Mouse (Mus musculus) frontal cortex, postnatal 36 days (tissue): ENCODE measurements at regions not wholly inside any gene's neighbourhood (a gene's known extent, or its start where the extent isn't known, plus 50 kb on each side); places are given as distances from the start of the nearest gene placed in this dataset.

Source experiments
- DNase-seq, 2 experiments: peaks; one replicate each; pipeline ENCODE4 v3.0.0; 2022; ENCODE audit warnings: low spot score in 2 of 2

DNA sequence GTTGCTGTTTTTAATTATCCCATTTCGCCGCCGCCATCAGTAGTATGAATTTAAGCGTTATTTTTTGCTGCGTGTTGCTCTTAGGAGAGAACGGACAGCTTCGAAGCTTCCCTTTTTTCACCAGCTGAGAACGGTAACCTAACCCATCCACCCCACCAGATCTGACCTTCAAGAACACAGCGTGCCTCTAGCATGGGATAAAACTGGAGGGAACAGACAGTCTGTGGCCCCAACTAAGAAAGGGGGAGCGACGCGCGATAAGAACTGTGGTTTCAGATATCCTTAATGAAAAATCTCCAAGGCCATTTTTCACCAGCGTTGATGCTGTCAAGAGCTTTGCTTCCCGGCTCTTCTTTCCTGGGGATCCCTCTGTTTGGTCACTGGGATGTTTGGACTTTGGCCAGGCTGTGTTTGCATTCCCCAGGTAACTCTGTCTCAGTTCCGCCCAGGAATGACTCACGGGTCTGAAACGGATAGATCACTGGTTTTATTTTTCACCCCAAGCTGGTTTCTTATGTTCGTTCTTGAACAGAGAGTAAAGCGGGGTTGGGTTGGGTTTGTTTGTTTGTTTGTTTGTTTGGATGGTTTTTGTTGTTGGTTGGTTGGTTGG, 184.1 kb upstream of the Fn1 start:
- no peak for DNase-seq

GRCm38 (mm10) chr1:71830379-71830778, 177.4 kb upstream of the Fn1 start:
- DNase-seq, result no peak

DNA sequence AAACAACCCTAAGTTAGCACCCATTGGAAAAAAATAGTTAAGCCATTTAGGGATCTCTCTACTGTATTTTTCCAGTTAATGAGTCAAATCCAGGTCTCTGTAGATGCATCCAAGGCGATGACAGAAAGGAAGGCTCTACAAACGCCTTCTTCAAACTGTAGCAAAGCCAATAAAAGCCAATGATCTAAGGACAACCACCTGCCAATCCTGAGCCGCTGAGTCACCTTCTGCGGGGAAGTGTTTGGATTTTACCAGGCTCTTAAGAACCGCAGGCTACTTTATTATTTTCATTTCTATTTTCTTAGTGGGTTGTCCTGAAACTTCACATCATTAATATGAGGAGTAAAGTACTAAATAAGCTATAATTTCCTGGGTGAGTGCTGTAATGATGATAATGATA, 171.4 kb upstream of the Fn1 start:
- DNase-seq, result no peak

- DNase-seq, result no peak
Measured at GRCm38 (mm10) chr1:71822123-71822522, 169.1 kb upstream of the Fn1 start.

DNA sequence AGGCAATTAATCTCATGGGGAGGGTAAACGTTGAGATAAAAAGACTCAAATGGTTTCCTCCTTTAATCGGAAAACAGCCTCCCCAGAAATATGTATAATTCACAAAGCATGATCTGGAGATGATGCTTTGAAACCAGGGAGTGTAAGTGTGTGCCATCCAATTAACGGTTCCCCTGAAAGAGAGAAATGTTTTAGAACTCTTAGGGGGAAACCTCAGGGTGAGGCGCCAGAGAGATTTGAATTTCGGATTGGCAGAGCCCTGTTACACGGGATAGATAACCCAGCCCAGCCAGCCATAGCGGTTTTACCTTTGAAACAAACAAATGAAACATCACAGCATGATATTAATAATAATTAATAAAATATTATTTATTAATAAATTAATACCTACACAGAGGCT, 168.1 kb upstream of the Fn1 start:
- no peak for DNase-seq

DNA sequence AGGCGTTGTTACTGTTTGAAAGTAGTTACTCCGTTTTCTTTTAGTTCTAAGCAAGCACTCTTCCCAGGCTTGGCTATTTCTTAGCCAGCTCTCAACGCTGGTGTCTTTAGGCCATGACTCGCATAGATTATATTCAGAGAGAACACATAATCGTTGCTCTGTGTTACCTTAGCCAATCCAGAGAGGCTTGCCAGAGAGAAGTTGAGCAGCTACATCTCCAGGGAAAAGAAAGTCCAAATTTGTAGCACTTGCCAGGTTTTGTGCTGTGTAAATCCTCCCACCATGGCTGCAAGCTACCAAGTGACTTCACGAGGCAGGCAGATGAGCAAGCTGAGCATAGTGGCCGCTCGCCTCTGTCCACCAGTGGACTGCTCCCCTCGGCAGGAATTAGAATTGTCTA, 163.3 kb upstream of the Fn1 start:
- DNase-seq, result no peak

DNA sequence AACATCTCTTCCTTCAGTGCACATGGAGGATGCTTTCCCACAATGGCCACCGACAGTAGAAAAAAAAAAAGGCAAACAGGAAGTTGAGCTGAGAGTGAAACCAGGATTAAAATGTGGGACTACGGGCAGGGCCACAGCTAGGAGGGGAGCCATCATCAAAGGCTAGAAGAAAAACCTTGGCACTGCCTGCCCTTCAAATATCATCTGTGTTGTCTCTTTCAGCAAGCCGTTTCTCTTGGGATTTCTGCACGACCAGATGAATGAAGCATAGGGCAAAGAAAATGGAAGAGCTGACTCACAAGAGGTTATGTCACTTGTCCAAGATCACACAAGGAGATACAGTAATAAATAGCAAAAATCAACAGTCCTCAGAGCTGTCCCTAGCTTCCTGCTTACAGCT, 161.1 kb upstream of the Fn1 start:
- DNase-seq, result no peak

DNA sequence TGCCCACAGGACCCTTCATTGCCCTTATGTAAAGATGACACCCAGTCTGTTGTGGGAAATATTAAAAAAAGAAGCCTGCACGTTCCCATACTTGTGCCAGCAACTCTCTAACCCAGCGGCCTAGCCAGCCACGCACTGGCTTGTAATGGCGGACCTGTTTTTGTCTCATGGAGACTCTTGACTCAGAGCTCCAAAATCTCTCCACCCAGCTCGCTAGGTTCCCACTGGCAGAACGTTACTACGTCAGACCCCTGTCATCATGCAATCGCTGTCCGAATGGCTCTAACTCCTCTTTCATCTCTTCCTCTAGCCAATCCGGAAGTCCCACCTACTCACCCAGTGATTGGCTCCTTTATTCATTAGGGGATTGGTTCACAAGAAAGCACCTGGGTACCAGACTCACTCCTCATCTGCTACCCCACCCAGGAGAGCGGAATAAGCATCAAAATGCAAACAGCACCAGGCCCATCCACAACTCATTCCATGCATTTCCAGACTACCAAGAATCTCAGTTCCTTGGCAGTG, 159.2 kb upstream of the Fn1 start:
- no peak for DNase-seq

DNA sequence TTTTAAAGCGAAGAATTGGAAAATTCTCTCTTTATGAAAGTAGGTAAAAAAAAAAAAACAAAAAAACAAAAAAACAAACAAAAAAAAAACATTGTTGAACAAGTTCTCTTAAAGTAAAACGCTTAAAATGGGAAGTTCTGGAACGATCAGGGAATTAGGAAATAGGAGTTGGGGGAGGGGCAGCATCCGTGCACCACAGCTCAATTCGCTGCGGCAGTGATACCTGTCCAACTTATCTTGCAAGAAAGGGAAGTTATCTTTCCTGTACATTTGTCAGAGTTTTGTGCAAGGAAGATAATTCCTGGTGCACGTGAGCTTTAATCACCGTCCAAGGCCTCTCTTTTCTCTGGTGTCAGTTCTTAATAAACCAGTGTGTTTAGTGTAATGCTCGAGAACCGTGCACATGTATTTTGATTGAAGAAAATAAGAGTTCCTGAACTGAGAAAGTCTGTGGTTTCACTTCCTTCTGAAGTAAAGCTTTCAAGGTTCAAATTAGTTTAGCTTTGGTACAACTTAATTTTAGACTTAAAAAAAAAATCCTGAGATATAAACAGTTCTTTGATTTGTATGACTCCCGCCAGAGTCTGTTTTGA, 158.3 kb upstream of the Fn1 start:
- DNase-seq, result no peak

DNA sequence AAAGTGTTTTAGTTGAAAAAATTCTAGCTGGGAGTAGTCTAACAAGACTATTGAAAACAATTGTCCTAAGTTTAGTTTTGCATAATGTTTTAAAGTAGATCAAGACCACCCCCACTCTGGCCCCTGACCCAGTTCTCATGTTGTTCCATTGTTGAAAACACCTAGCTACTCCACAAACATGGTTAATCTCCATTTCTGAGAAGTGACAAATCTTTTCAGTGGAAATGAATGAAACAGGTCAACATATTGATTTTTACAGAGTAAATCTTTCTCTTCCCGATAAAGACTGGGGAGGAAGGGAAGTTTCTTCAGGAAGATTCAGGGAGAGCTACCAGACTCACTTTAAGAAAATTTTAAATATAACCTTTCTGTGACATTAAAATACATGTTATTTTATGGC, 155.0 kb upstream of the Fn1 start:
- DNase-seq, result no peak

DNA sequence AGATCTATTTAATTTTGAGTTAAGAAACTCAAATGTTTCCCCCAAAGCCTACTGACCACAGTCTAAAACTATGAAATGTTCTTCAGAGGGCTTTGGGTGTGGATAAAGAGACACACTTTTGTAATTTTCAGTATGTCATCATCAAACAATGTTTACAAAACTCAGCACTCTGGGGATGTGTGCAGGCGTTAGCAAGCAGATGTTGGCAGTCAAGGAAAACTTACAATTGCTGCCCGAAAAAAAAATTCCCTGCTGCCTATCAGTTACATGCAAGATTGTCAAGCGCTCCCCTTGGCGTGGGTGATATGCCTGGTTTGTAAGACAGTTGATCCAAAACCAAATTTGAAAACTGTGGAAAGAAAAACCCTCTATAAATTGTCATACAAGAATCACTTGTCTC, 154.6 kb upstream of the Fn1 start:
- DNase-seq, result no peak

- no peak for DNase-seq
Measured at GRCm38 (mm10) chr1:71801283-71802066, 148.5 kb upstream of the Fn1 start.

DNA sequence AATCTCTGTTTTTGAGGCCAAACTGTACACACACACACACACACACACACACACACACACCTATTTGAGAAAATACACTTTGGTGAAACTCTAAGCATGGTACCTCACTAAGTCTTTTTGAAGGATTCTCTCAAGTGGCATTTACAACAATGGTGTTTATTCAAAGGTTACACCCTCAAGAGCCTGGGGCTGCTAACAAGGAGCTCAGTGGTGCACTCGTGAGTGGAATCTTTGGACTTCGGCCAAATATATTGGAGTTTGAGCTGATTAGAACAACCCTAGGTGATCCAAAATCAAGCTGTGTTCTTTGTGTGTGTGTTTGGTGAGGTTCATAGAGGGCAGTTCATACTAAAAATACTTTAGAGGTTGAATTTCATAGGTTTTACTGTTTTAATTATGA, 147.6 kb upstream of the Fn1 start:
- DNase-seq, result no peak

- DNase-seq, result no peak
Measured at GRCm38 (mm10) chr1:71798636-71799035, 145.6 kb upstream of the Fn1 start.

GRCm38 (mm10) chr1:71788408-71788807, 135.4 kb upstream of the Fn1 start:
- DNase-seq, result no peak

GRCm38 (mm10) chr1:71784880-71785279, 131.9 kb upstream of the Fn1 start:
- DNase-seq, result no peak

- no peak for DNase-seq
Measured at GRCm38 (mm10) chr1:71778292-71778691, 125.3 kb upstream of the Fn1 start.

GRCm38 (mm10) chr1:71775865-71776501, 123.0 kb upstream of the Fn1 start:
- peak in 1 of 2 experiments; percentile 8 for DNase-seq

GRCm38 (mm10) chr1:71772526-71772925, 119.5 kb upstream of the Fn1 start:
- DNase-seq, result no peak

DNA sequence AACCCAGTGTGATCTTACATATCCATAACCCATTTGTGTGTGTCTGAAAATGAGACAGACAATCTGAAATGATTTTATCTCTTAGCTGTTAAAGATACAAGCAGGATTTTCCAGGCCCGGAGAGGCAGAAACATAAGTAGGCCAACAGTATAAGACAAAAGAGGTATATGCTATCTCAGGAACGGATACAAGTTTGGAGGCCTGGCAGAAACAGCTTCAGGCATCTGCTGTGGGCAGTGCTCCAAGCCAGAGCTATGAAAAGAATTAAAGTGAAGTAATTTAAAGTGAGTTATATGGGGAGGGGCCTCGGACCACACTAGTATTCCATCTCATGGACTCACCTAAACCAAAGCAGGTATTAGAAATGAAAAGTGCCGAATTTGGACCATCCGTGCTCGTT, 118.8 kb upstream of the Fn1 start:
- peak; percentile 14 to 42 for DNase-seq

GRCm38 (mm10) chr1:71769595-71769994, 116.6 kb upstream of the Fn1 start:
- DNase-seq, result no peak

DNA sequence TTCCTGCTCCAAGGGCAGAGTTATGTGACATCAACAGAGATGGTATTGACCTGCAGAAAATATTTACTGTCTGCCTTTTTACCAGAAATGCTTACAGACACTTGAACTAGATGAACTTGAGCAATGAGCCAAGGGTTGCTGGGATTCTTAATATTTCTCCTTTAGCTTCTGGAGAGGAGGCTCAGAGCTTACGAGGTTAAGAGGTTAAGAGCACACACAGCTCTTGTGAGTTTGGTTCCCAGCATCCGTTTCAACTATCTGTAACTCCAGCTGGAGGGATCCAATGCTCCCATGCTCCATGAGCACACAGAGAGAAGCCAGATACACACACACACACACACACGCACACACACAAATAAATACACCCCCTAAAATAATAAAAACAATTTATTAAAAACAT, 114.7 kb upstream of the Fn1 start:
- DNase-seq, result no peak

DNA sequence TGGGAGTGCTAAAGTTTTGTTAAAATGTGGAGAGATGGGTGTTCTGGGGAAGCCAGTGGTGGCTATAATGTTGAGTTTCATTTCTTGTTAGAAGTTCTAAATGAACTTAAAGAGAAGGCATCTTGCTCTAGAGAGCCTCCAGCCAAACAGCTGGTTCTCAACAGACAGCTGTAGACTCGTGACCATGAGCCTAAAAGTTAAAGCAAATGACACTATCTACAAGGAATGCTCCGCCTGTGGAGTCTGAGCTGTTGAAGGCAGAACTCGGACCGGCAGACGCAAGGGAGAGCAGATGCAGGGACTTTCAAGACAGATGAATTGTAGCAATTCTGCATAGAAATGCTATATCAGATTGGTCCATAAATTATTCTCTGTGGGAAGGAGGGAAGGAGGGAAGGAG, 114.1 kb upstream of the Fn1 start:
- no peak for DNase-seq
